Mouse (Mus musculus): ENCODE measurements around the gene Col28a1.

- TF ChIP-seq CTCF (IDR thresholded peaks at IDR 0.05) (no peak), POLR2A (IDR thresholded peaks at IDR 0.05; ENCODE audit: insufficient read depth, low read depth, low read length) (no peak), EP300 (IDR thresholded peaks at IDR 0.05; ENCODE audit: insufficient read depth, low read depth, low read length) (no peak)
Observed at GRCm38 (mm10) chr6:8101224-8101623, 91.2 kb downstream of the Col28a1 start.

Data from heart, adult 2 months (tissue).